Comparison of ENCODE assay signal across 17 mouse cellular contexts in genomic region chr11:83257211-83257610, GRCm38 (mm10). TPM values are rescaled to one million over a fixed set of nuclear protein-coding genes. Genes with fewer than 3 reads are reported as not detected.
"Had no signal": no experiment of that assay in that cellular context is flagged by ENCODE, and none has a peak within 500 bp of the region (broad histone marks: within the 10 kb centered on the region; RNA-seq: fewer than 3 reads in every experiment).

No protein-coding gene starts in this region.

RNA-seq across cellular contexts. Expression of gene Slfn14, which starts 29.3 kb away (rescaled TPM):
- total RNA-seq: gastrocnemius, adult 18-20 months; gastrocnemius, adult 8-10 months; gastrocnemius, postnatal 14 days; gastrocnemius, postnatal 36 days; hematopoietic stem cell, adult 5-6 weeks; hindbrain, postnatal 0 days; layer of hippocampus, adult 18-20 months; layer of hippocampus, postnatal 14 days; layer of hippocampus, postnatal 36 days; left cerebral cortex, adult 8-10 months; left cerebral cortex, postnatal 25 days; left cerebral cortex, postnatal 4 days; liver, adult 2 months had no signal
- polyA plus RNA-seq: gonadal fat pad, adult 2 months; heart, adult 2 months; hindbrain, postnatal 0 days; kidney, adult 2 months; large intestine, adult 2 months; liver, adult 2 months had no signal
